Mouse (Mus musculus) embryonic fibroblast, embryonic 13.5 days (primary cell): ENCODE measurements at regions not wholly inside any gene's neighbourhood (a gene's known extent, or its start where the extent isn't known, plus 50 kb on each side); places are given as distances from the start of the nearest gene placed in this dataset.

Experiments used
- H3K27ac ChIP-seq: 2 replicates; pipeline ENCODE4 v1.5.1; 2012; ENCODE audit warnings: low read length, control low read depth, inconsistent platforms; ENCODE audit not compliant: insufficient read depth
- H3K4me1 ChIP-seq: 2 replicates; pipeline ENCODE4 v1.6.1; 2011; ENCODE audit warnings: low read length; ENCODE audit not compliant: control insufficient read depth, insufficient read depth
- H3K4me3 ChIP-seq: 2 replicates; pipeline ENCODE4 v1.5.1; 2011; ENCODE audit warnings: mild to moderate bottlenecking, control low read depth, low read length; ENCODE audit not compliant: insufficient read depth
- CTCF ChIP-seq: IDR thresholded peaks from 2 replicates; pipeline ENCODE4 v1.5.1; 2011; ENCODE audit warnings: mild to moderate bottlenecking, control low read depth, low read length, moderate library complexity, borderline replicate concordance; ENCODE audit not compliant: insufficient read depth
- POLR2A ChIP-seq: IDR thresholded peaks from 2 replicates; pipeline ENCODE4 v1.6.1; 2011; ENCODE audit warnings: low read depth, mild to moderate bottlenecking, control low read depth, low read length, moderate library complexity

- TF ChIP-seq POLR2A (no peak), CTCF (peak; percentile 51; the same call in 1 of the 2 replicates)
- Histone ChIP-seq H3K27ac (peak overlapping the region; percentile 74), H3K4me3 (no peak overlapping the region), H3K4me1 (peaks cover 3% of the 10 kb centered on the region)
Observed at GRCm38 (mm10) chr13:84613004-84613403, 390.9 kb downstream of the Tmem161b start.

- no peak overlapping the region for H3K4me3 ChIP-seq
- H3K4me1 ChIP-seq, result no peaks in the 10 kb centered on the region
- TF ChIP-seq POLR2A (no peak), CTCF (no peak)
- no peak overlapping the region for H3K27ac ChIP-seq
Observed at GRCm38 (mm10) chr13:84624691-84625090, 402.6 kb downstream of the Tmem161b start.

GRCm38 (mm10) chr13:84625527-84625926 is 403.4 kb downstream of the Tmem161b start:
- Histone ChIP-seq H3K4me3 (no peak overlapping the region), H3K4me1 (no peaks in the 10 kb centered on the region)
- no peak for TF ChIP-seq CTCF
- TF ChIP-seq POLR2A, result no peak

GRCm38 (mm10) chr13:84625927-84626326 is 403.8 kb downstream of the Tmem161b start:
- Histone ChIP-seq H3K4me3 (no peak overlapping the region), H3K27ac (no peak overlapping the region), H3K4me1 (no peaks in the 10 kb centered on the region)
- TF ChIP-seq CTCF (no peak), POLR2A (no peak)

More at GRCm38 (mm10) chr13:84625527-84625926, 403.4 kb downstream of the Tmem161b start:
- no peak overlapping the region for H3K27ac ChIP-seq

GRCm38 (mm10) chr13:84626397-84626796 is 404.3 kb downstream of the Tmem161b start:
- TF ChIP-seq CTCF (no peak), POLR2A (no peak)
- Histone ChIP-seq H3K27ac (no peak overlapping the region), H3K4me3 (no peak overlapping the region), H3K4me1 (no peaks in the 10 kb centered on the region)

GRCm38 (mm10) chr13:84630686-84631085 is 408.6 kb downstream of the Tmem161b start:
- no peaks in the 10 kb centered on the region for H3K4me1 ChIP-seq
- H3K27ac ChIP-seq, result no peak overlapping the region
- H3K4me3 ChIP-seq, result no peak overlapping the region
- TF ChIP-seq POLR2A (no peak), CTCF (no peak)

- TF ChIP-seq POLR2A (no peak), CTCF (no peak)
- Histone ChIP-seq H3K4me3 (no peak overlapping the region), H3K27ac (no peak overlapping the region), H3K4me1 (no peaks in the 10 kb centered on the region)
Observed at GRCm38 (mm10) chr13:84632493-84632892, 410.4 kb downstream of the Tmem161b start.

GRCm38 (mm10) chr13:84636831-84637230 is 414.7 kb downstream of the Tmem161b start:
- no peak overlapping the region for H3K27ac ChIP-seq
- no peaks in the 10 kb centered on the region for H3K4me1 ChIP-seq
- TF ChIP-seq POLR2A, result no peak
- no peak for TF ChIP-seq CTCF
- no peak overlapping the region for H3K4me3 ChIP-seq

- no peaks in the 10 kb centered on the region for H3K4me1 ChIP-seq
- TF ChIP-seq POLR2A, result no peak
Observed at GRCm38 (mm10) chr13:84637606-84638005, 415.5 kb downstream of the Tmem161b start.

GRCm38 (mm10) chr13:84638401-84638934 is 416.4 kb downstream of the Tmem161b start:
- no peak overlapping the region for H3K27ac ChIP-seq
- H3K4me1 ChIP-seq, result no peaks in the 10 kb centered on the region
- no peak overlapping the region for H3K4me3 ChIP-seq
- no peak for TF ChIP-seq POLR2A

More at GRCm38 (mm10) chr13:84637606-84638005, 415.5 kb downstream of the Tmem161b start:
- Histone ChIP-seq H3K4me3 (no peak overlapping the region), H3K27ac (no peak overlapping the region)
